Mouse (Mus musculus) erythroid progenitor cell, adult 5-6 weeks (primary cell): Measurements from ENCODE around the gene Ptx4. TPM values are rescaled to one million over a fixed set of nuclear protein-coding genes. Genes with fewer than 3 reads are reported as not detected.

ENCODE experiments used
- ATAC-seq: replicated peaks from 2 replicates; pipeline ENCODE4 v1.8.0; 2016; ENCODE audit warnings: moderate number of reproducible peaks, mild to moderate bottlenecking, moderate TSS enrichment, inconsistent platforms; ENCODE audit not compliant: poor library complexity, low FRiP score, severe bottlenecking
- total RNA-seq, 2 experiments: library from RNA; stranded (forward) in 1 of 2; stranded (reverse) in 1 of 2; fragments of 150-400 nt in 1 of 2; fragments of 186-747, 209-891 nt in 1 of 2; gene quantifications; 2 replicates each; pipeline versions ENCODE4 v1.2.3 to v1.2.4; 2015 to 2017; ENCODE audit warnings: low replicate concordance in 2 of 2

The Ptx4 gene
- total RNA-seq (2015; ENCODE audit: low replicate concordance) = not detected in 2 replicates
- total RNA-seq (2017; ENCODE audit: low replicate concordance) = not detected in 2 replicates

DNA sequence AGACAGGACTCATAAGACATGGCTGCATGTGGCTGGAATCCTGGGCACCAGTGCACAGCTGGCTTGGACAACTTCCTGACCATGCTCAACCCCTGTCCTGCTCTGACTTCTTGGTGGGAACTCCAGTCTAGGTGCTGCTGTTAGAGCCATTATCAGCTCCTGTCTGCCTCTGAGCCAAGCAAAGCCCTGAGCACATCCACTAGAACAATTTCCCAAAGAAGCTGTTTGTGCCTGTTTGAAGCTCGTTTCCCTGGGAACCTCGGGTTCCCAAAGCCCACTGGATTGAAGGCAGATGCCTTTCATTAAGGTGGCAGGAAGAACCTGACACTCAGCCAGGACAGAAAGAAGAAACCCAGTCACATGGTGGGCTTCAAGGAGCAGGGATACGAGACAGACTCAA, at the start of gene Ptx4:
Gene Ptx4, plus strand, starts transcription at position 355 of the 400 bp plus-strand sequence.
- no peak for ATAC-seq

DNA sequence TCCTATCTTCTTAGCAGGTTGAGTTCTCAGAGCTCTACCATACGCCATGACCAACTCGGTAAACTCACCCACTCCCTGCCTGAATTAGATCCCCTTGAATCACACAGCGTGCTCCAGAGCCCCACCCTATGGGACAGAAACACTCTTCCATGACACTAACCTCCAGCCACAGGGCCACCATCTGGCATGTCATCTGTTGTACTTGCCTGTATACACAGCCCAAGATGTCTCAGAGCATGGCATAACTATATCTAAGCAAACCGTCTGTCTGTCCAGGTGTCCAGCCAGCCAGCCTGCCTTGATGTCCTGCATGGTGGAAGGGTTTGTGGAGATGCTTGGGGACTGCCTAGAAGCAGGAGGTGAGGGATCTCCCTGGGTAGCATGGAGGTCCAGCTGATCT, 43.7 kb upstream of the Ptx4 start:
- ATAC-seq = no peak

DNA sequence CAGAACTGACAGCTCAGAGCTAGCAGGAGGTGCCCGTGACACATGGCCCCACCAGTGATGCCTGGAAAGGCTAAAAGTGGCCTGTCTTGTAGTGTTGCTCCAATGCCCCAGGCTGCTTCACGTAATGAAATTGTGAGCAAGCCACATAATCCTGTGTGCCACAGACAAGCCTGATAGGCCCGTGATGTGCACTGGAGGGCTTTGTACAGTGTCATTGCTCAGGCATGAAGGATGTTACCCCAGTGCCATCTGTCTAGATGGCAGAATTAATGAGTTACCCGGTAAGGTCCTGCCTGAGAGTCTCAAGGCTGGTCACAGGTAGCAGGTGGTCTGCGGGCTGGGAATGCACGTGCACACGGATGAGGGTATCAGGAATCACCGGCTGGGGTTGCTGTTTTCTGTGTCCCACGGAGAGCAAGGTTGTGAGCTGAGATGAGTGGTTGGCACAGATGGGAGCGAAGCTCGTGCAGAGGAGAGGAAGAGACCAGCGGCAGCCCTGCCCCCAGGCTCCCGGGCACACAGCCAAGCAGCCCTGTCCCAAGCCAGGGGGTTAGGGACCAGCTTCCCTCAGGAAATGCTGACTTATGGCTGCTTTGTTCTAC, 42.7 kb upstream of the Ptx4 start:
- ATAC-seq = no peak

- no peak for ATAC-seq
Observed at GRCm38 (mm10) chr17:25080210-25080609, 40.4 kb upstream of the Ptx4 start.

- no peak for ATAC-seq
Observed at GRCm38 (mm10) chr17:25080960-25081381, 39.6 kb upstream of the Ptx4 start.

DNA sequence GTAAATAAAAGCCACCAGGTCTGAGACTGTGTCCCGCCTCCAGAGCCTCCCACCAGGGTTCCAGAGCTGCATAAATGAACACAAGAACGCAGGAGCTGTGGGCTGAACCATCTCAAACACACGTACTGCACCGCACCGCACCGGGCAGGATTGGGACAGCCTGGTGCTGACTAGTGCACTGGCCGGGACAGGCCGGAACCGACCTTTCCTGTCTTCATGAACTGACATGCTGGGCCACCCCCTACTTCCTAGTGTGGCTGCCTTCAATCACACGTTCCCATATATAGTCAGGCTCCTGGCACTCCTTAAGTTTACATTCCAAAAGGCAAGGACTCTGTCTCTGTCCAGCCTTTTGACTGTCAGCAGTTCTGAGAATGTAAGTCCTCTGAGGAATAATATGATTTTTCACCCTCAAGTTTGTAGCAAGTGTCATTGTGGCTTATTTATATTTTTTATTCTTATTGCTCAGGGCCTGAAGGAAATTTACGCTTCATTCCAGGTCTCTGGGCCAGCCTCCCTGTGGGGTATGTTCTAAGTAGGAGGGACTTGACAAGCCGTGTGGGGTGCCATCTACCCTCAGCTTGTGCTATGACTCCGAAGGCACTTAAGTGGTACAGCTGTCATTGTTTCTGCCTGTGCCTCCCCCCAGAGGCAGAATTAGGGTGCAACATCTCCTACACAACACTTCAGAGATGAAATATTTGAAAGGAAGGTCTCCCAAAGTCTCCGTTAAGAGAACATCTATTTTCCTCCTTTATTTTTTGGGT, 38.3 kb upstream of the Ptx4 start:
- no peak for ATAC-seq

DNA sequence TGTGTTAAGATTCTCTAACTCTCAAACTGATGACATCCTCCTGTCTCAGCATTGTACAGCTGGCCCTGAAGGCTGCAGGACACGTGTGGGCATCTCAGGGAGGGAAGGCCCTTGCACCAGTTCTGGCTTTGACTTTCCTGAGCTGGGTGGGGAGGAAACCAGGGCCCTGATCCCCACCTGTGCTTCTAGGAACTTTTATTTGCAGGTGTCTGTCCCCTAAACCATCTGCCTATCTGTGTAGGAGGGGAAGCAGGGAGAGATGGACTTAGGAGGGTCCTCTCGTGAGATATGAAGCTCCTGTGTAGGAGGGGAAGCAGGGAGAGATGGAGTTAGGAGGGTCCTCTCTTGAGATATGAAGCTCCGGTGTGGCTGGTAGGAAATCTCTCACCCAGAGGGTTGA, 37.7 kb upstream of the Ptx4 start:
- ATAC-seq = no peak

GRCm38 (mm10) chr17:25083444-25083931, 37.1 kb upstream of the Ptx4 start, which contains the start of gene Tmem204:
Tmem204 (minus strand) TSS chr17:25083591.
- peak; percentile 58 for ATAC-seq

GRCm38 (mm10) chr17:25084835-25085385, 35.6 kb upstream of the Ptx4 start:
- ATAC-seq = no peak

DNA sequence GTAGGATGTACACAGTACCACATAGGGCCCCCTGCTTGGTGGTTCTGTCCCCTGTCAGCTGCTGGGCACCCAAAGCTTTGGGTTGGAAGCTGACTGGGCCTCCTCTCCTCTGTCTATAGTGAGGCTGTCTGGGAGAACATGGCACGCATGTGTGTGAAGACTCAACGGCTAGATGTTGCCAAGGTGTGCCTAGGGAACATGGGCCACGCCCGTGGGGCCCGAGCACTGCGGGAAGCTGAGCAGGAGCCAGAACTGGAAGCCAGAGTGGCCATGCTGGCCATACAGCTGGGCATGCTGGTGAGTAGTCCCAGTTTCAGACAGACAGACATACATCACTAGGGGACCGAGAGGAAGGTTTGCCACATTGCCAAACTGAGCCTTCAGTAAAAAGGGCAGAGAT, 33.8 kb upstream of the Ptx4 start:
- ATAC-seq = peak; percentile 62

- peak; percentile 77 for ATAC-seq
Observed at GRCm38 (mm10) chr17:25089158-25089557, 31.4 kb upstream of the Ptx4 start.

DNA sequence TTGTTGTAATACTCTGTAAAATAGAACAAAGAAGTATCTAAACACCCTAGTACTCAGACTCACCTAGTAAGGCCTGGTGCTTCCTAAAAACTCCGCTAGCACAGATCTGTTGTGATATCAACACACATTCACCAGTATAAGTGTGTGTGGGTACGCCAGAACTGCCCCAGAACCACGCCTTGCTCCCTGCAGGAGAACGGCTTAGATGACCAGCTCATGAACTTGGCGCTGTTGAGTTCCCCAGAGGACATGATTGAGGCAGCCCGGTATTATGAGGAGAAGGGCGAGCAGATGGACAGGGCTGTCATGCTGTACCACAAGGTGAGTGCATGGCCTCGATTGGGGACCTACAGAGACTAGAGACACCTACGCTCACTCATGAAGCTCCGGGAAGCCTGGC, 30.1 kb upstream of the Ptx4 start:
- ATAC-seq = peak; percentile 26; the same call in 1 of the 2 replicates

GRCm38 (mm10) chr17:25096221-25096620, 24.3 kb upstream of the Ptx4 start:
- no peak for ATAC-seq

GRCm38 (mm10) chr17:25100052-25100451, 20.5 kb upstream of the Ptx4 start:
- no peak for ATAC-seq

- 0 out of 2 replicates have a peak, but pooled peaks have one; percentile 17 for ATAC-seq
Observed at GRCm38 (mm10) chr17:25101338-25101737, 19.2 kb upstream of the Ptx4 start.

DNA sequence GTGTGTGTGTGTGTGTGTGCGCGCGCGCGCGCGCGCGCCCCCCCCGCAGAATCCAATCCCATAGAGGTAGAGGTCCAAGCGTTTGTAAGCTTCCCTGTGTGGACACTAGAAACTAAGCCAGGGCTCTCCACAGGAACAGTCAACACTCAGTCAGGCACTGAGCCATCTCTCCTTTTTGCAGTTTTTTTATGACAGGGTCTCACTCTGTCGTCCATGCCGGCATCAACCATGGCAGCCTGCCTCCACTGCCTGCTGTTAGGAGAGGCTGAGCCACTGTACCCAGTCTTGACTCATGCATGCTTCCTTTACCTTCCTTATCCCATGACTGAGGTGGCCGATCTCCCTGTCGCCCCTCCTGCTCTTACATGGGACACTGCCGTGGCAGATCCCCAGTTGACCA, 12.8 kb upstream of the Ptx4 start:
- no peak for ATAC-seq

DNA sequence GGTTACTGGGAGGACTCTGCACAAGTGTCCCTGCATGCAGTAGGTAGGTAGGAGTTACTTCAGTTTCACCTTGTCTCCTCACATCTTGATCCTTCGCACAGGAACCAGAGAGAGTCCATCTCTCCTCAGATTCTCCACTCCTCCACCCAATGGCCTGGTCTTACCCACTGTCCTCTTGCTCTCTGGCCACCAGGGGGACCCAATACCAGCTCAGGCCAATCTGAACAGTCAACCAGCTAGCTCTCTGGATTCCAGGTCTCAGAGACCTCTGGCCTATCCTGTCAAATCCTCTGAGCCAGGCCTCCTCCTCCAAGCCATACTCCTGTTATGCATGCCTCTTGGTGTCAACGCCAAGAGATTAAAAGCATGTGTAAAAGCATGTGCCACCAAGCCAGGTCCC, 11.0 kb upstream of the Ptx4 start:
- peak; percentile 78 for ATAC-seq

GRCm38 (mm10) chr17:25110590-25110989, 10.0 kb upstream of the Ptx4 start:
- ATAC-seq = no peak

DNA sequence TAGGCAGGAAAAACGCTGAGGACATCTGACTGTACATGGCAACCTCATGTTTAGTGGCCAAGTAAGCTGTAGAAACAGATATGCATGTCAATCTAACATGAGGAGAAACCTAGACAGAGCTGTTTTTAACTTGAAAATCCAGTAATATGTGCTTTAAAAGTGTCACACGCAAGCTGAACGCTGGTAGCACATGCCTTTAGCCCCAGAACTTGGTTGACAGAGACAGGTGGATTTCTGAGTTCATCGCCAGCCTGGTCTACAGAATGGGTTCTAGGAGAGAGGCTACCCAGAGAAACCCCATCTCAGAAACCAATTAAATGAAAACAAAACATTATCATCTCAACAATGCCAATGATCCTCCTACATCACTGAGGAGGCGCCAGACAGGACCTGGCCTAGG, 9.3 kb upstream of the Ptx4 start:
- ATAC-seq = no peak

DNA sequence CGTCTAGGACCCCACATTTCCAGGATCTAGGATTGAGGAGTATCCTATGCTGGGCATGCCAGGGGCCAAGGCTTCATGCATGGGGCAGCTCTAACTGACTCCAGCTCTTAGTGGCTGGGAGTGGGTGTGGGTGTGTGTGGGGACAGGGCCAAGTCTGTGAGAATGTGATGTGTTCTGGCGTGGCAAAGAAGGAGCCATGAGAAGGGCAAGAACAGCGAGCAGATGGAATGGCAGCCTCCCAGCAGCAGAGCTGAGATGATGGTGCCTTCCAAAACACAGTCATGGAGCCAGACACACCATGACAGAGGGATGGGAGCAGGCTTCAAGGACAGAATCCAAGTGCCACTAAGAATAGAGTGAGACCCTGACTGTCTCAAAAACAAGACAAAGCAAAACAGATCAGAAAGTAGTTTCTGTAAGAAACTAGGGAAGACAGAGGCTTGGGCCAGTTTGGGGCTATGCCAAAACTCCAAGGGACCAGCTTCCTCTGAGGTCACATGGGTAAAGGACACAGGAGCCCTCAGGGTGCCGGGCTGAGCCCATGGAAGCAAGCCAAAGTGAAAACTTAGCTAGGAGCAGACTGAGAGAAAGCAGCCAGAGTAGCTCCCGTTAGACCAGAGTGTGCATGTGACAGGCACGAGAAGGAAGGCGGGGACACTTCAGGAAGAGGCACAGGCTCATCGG, 8.7 kb upstream of the Ptx4 start:
- no peak for ATAC-seq
